Mouse (Mus musculus) adrenal gland (tissue): Measurements from ENCODE around the gene Tmem220.

ENCODE experiments used
- intact Hi-C: fragments of 180-260 bp; cut with DNase I; formaldehyde crosslinking; loops from one replicate; pipeline ENCODE4 v1.15.1; 2025

The Tmem220 gene

DNA sequence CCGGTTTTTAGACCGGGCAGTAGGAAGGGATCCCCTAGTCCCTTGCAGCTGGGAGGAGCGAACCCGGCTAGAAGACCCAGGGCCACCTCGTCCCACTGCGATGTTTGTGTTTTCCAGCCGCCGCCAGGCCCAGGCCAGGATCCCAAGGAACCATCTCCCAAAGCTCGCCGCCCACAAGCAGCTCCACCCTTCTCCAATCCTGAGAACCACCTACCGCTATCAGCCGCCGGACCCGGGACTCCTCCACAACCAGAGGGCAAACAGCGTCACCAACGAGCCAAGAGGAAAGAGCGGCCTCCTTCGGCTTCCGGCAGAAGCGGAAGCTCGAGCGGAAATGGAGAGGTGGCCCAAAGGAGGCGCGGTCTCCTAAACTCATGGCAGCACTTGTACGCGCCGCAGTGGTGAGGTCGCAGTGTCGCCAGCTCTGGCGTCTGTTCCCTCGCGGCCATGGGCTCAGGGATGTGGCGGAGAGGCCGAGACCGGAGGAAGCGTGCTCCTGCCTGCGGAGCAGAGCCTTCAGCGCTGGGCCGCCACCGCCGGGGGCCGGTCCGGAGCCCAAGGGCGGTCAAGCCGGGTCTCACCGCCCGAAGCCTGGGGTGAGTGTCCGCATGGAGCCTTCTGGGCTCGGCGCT is 27.5 kb downstream of the Tmem220 start, which contains the start of the genes Adprm and Sco1:
Adprm (minus strand) TSS at position 274 of the 632 bp plus-strand sequence.
Sco1 (plus strand) TSS at position 350 of the 632 bp plus-strand sequence.
- intact Hi-C loops = no loop called here

DNA sequence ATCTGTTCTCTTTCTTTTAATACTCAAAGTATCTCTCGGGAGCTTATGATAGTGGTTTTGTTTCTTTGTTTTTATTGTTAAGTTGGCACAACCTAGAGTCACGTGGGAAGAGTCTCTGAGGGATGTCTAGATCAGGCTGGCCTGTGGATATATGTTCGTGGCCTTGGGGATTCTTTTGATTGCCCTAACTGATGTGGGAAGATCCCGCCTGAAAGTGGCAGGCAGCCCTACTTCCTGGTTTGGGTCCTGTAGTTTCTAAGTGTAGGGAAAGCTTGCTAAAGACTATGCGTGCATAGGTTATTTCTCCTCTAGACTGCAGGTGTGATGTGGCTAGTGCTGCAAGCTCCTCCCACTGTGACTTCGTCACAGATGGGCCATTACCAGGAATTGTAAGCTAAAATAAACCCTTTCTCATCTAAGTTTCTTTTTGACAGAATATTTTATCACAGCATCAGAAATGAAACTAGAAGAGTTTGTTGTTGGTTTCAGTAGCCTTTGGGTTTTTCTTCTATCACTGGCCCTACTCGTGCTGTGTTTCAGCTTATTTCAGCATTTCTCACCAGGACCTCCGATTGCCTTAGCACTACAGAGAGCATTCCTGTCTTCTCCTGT is 29.9 kb downstream of the Tmem220 start:
- intact Hi-C loops = no loop called here

DNA sequence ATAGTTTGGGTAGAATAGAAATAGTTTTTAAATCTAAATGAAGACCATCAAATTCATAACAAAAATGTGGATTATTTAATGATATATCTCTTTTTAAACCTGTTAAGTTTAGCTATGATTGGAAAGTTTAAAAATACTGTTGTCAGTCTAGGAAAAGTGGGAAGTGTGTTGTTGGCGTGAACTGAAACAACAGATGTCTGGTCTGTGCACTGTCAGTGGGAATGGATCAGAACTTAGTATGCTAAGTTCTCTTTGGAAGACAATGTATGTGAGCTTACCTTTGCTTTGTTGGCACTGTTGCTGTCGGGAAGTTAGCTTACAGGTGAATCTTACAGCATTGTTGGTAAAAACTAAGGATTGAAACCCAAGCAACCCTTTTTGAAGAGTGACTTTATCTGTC is 36.4 kb downstream of the Tmem220 start:
- intact Hi-C loops = no loop called here

DNA sequence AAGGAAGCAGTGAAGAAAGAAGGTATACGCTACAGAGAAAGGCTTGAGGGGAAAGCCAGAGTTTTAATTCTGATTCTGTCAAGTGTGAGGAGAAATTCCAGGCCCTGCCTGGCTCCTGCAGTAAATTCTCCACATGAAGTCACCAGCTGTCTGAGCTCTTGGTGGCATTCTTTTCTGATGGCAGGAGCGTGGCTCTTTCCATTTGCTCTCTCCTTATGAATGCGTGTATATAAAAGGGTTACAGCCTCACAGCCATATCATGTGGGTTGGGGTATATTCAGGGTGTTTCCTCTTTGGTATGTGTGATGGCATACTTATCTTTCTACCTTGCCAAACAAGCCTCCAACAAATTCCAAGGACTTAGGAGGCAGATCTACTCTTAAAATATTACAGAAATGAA is 37.8 kb downstream of the Tmem220 start:
- intact Hi-C loops = no loop called here

DNA sequence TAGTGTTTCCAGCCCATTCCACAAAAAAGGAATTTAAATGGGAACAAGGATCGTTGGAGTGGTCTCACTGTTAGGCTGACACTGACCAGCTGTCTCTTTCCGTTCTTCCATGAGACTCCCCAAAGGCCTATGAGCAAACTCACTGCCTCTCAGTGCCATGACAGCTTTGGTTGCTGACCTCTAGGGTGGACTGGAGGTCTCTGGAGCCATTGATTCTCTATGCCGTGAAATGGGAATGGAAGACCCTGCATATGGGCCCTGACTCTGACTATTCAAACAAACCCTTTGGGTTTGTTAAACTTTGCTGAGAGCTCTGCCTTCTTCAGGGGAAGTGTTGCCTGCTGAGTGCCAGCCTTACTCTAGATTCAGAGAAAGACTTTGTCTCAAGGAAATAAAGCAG is 42.8 kb downstream of the Tmem220 start:
- intact Hi-C loops = no loop called here

DNA sequence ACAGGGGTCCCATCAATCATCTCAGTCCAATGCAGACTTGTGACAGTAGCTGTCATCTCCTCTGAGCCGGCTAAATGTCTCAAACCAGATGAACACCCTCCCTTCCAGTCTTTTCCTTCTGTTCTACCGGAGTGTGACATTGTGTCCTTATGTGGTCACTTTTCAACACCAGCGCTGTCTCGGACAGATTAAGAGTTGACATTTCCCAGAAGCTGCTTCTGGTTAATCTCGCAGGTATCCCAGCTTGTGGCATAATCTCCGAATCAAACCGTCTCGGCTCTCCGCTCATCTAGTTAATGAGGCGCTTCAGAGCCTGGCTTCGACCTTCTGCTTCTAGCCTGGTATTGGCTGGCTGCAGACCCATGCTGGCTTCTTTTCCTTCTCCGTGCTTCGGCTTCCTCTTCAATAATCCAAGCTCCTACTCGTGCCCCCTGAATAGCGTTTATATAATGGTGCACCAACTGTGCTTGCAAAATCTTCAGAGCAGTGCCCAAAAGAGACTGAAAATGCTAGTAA is 47.7 kb downstream of the Tmem220 start:
- intact Hi-C loops = no loop called here

DNA sequence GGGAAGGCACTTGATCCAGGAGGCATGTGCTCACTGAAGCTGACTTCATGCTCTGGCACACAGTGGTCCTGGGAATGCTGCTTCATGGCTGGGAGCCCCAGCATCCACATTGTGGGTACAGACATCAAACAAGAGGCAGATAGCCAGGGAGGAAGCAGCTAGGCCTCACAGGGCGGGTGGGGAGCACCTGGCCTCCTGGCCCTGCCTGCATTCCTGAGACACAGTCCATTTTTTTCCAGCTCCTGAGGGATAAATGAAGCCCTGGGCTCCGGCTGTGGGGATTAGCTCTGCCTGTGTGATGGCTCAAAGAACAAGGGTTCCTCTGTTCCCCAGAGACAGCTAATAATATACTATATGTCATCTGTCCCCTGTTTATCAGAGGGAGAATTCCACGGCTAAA is 50.1 kb downstream of the Tmem220 start:
- intact Hi-C loops = no loop called here

DNA sequence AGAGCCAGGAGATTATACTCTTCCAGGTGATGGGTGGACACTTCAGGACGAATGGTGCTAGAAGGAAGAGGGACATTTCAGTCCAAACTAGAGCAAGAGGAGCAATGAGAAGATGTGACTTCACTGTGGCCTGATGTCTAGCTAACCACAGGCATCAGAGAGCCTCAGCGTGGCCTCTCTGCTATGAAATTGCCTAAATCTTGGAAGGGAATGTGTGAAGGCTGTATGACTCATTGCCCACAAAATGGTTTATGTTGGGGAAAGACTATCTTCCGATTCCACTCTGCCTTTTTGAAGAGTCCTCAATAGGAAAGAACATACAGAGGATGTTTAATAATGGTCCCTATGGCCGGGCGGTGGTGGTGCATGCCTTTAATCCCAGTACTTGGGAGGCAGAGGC is 51.8 kb downstream of the Tmem220 start:
- intact Hi-C loops = no loop called here

DNA sequence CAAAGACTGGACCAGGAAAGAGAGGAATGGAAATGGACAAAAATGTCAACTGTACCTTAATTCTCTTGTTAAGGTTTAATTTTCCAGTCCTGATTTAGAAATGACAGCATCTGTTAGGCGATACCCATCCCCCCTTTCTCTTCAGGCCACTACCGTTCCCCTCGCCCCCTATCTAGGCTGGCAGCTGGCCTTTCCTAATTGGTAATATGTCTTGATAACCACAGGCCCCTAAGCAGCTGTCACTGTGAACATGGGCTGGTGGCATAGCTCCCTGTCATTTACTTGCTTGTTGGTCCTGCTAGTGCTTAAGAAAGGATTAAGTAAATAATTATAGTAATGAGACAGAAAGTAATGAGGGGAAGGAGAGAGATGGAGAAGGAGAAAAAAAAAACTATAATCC is 52.5 kb downstream of the Tmem220 start:
- intact Hi-C loops = no loop called here

DNA sequence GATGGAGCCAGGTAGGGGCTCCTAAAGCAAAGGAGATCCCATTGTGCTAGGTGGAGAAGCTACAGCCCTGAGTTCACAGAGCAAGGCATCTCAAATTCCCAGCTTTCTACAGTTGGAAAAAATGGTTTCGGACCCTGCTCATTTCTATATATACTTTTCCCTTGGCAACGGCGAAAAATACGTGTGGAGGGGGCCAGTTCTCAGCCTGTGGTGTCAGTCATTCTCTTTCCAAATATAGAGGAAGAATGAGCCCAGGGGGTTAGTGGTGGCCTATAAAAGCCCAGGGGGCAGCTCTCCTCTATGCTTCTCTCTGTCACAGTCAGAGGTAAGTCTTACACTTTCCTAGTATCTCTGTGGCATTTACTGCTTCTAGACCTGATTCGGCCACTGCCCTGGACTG is 53.0 kb downstream of the Tmem220 start, which contains the start of gene Myh3:
Myh3 (plus strand) TSS at position 301 of the 400 bp plus-strand sequence.
- intact Hi-C loops = no loop called here

DNA sequence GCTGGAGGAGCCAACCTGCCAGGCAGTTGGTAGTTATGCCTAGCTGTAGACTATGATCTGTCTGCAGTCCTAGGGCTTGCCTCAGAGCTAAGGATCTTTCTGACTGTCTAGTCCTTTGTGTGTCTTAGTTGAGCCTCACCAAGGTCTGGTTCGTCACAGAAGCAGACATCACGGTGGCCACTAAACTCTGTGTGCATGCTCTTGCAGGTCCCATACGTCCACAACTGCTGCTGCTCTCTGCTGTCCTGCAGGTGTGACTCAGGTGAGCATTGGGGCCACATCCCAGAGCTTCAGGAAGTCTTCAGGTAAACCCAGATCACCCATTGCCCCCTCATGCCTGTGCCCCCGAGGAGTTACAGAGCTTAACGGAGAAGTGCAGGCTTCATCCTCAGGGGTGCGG is 53.9 kb downstream of the Tmem220 start:
- intact Hi-C loops = no loop called here

DNA sequence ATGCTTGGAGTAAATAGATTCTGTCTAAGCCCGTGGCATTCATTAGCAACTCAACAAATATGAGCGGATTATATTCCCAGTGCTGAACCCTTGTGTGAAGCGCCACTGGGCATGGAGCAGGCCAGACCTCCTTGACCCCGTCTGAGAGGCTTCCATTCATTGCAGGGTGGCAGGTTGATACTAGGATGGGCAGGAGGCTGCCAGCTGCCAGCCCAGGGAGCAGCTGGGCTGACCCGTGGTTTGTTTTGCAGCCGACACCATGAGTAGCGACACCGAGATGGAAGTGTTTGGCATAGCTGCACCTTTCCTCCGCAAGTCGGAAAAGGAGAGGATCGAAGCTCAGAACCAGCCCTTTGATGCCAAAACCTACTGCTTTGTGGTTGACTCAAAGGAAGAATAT is 54.8 kb downstream of the Tmem220 start:
- intact Hi-C loops = loop anchor here (5.0 kb wide), 1 partner anchor 167 kb away; the partner anchor contains the start of gene Pirt

DNA sequence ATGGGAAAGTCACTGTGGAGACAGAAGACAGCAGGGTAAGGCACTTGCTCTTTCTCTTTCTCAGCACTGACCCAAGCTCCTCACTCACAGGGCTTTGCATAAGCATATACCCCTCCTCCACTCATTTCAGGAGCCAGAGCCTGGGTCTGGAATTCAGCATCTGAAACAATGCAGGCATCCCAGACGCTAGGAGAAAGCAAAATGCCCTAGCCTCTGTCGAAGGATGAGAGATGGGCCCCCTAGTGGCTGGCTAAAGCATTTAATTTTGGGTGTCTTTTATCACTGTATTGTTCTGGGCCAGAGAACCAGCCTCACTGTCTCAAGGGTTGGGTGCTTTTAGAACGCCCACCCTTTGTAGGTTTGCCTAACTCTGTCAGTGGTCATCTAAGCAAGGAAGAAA is 55.2 kb downstream of the Tmem220 start:
- intact Hi-C loops = loop anchor here (5.0 kb wide), 1 partner anchor 168 kb away; the partner anchor contains the start of gene Pirt

DNA sequence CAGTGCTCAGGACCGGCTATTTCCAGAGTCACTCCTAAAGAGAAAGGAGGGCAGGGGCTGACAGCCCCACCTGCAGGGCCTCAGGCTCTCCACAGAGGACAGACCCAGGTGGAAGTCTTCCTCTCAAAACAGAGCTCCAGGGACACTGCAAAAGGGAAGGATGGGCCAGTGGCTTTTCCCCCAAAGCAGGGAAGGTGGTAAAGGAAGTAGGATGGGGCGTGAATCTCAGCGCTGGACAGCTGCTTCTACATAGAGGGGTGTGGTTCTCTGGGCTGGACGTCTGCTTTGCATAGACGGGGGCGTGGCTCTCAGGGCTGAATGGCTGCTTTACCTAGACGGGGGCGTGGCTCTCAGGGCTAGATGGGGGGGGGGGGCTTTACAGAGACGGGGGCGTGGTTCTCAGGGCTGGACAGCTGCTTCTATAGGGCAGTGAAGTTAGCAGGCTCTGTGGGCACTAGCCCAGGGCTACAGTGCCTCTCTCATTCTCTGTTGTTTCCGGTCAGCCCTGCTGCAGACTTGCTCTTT is 56.2 kb downstream of the Tmem220 start:
- intact Hi-C loops = loop anchor here (5.0 kb wide), 1 partner anchor 169 kb away; the partner anchor contains the start of gene Pirt

DNA sequence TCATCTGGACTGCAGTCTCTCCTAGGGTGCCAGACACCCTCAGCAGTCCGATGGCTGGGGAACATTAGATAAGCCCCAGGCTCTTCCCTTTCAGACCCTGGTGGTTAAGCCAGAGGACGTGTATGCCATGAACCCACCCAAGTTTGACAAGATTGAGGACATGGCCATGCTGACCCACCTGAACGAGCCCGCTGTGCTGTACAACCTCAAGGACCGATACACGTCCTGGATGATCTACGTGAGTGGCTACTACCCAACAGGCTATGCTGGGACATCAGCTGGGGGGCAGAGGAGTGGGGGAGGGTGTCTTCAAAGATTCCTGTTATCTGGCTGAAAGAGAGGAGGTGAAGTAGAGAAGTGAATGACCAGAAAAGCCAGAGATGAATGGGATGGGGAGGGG is 57.2 kb downstream of the Tmem220 start:
- intact Hi-C loops = loop anchor here (5.0 kb wide), 1 partner anchor 170 kb away; the partner anchor contains the start of gene Pirt

DNA sequence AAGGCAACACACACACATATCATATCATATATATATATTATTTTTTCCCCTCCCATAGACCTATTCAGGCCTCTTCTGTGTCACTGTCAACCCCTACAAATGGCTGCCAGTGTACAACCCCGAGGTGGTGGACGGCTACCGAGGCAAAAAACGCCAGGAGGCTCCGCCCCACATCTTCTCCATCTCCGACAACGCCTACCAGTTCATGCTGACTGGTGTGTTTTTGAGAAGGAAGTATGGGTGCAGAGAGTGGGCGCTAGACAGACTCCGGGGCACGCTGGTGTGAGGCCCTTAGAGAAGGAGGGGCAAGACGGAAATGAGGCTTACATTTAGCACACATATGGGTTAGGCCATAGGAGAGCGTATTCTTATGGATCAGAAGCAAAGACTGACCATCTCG is 57.8 kb downstream of the Tmem220 start:
- intact Hi-C loops = loop anchor here (5.0 kb wide), 1 partner anchor 170 kb away; the partner anchor contains the start of gene Pirt

DNA sequence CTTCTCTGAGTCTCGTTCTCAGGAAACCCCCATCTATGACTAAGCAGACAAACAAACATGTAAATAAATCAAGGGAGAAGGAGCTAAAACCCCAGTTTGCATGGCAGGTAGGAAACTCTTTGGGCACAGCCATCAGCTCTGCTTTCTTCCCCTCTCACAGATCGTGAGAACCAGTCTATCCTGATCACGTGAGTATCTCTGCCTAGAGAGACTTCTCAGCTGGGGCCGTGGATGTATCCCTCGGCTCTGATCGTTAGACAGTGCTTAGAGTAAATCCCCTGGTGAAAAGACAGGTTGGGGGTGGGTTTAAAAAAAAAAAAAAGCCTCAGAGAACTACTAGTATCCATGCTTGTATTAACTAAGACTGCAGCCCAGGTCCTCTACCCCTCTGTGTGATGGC is 58.3 kb downstream of the Tmem220 start:
- intact Hi-C loops = loop anchor here (5.0 kb wide), 1 partner anchor 171 kb away; the partner anchor contains the start of gene Pirt

DNA sequence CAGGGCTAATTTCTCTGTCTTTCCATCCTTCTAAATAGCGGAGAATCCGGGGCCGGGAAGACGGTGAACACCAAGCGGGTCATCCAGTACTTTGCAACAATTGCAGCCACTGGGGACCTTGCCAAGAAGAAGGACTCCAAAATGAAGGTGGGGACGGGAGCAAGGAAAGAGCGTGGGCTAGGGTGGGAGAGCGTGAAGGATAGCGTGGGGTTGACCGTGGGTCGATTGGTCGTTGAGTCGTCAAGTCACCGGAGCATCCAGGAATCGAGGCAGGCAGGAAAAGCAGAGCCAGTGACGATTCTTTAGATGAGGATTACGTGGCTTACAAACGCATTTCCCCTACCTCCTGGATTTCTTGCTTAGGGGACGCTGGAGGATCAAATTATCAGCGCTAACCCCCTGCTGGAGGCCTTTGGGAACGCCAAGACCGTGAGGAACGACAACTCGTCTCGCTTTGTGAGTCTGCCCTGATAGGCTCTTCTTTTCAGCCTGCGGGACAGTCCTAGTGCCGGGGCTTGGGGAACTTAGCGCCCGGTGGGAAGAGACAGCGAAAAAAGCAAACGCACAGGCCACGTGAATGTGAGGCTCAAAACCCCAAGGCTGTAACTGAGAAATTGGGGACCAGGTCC is 58.9 kb downstream of the Tmem220 start:
- intact Hi-C loops = loop anchor here (2.0 to 5.0 kb wide), 2 partner anchors 61 to 172 kb away; partner anchors contain the start of gene Pirt
